Mouse (Mus musculus) erythroblast, embryonic 14.5 days (primary cell): ENCODE data around the gene Hhex. TPM values are rescaled to one million over a fixed set of nuclear protein-coding genes. Genes with fewer than 3 reads are reported as not detected.

Experiments
- H3K27me3 ChIP-seq: 2 replicates; pipeline ENCODE4 v1.6.1; 2012; ENCODE audit warnings: inconsistent platforms; ENCODE audit not compliant: control insufficient read depth
- H3K36me3 ChIP-seq: 2 replicates; pipeline ENCODE4 v1.6.1; 2012; ENCODE audit warnings: mild to moderate bottlenecking, inconsistent platforms; ENCODE audit not compliant: control insufficient read depth
- H3K4me1 ChIP-seq: 2 replicates; pipeline ENCODE4 v1.6.1; 2012; ENCODE audit warnings: inconsistent platforms; ENCODE audit not compliant: control insufficient read depth
- H3K4me3 ChIP-seq: replicated peaks from 2 replicates; pipeline ENCODE3; 2012; ENCODE audit warnings: moderate library complexity, mild to moderate bottlenecking, inconsistent platforms
- H3K9me3 ChIP-seq: 2 replicates; pipeline ENCODE4 v1.6.1; 2012; ENCODE audit warnings: low read length, inconsistent platforms, mixed read lengths; ENCODE audit not compliant: control insufficient read depth
- GATA1 ChIP-seq: IDR thresholded peaks from 2 replicates; pipeline ENCODE4 v1.6.1; 2012; ENCODE audit warnings: low read length, inconsistent platforms, mixed read lengths
- TAL1 ChIP-seq: IDR thresholded peaks from 3 replicates; pipeline ENCODE4 v1.6.1; 2012; ENCODE audit warnings: low read length, inconsistent platforms, mixed read lengths
- polyA plus RNA-seq: library from polyadenylated mRNA; stranded (reverse); fragments of >175 nt; gene quantifications from 2 replicates; pipeline ENCODE4 v1.2.3, GENCODE M21; 2012

The Hhex gene
- polyA plus RNA-seq, 1 experiment: 0.22 TPM

- Histone ChIP-seq H3K9me3 (peaks cover 13% of the 10 kb centered on the region; the same call in 1 of the 2 replicates), H3K4me3 (no peak overlapping the region), H3K4me1 (peaks cover 19% of the 10 kb centered on the region), H3K36me3 (no peaks in the 10 kb centered on the region), H3K27me3 (peaks cover 91% of the 10 kb centered on the region)
- TF ChIP-seq TAL1 (no peak), GATA1 (no peak)
These were observed 1.6 kb upstream of the Hhex start for GRCm38 (mm10) chr19:37432868-37433570.

- no peaks in the 10 kb centered on the region for H3K36me3 ChIP-seq
- peaks cover 19% of the 10 kb centered on the region for H3K4me1 ChIP-seq
- H3K9me3 ChIP-seq: peaks cover 13% of the 10 kb centered on the region; the same call in 1 of the 2 replicates
- H3K27me3 ChIP-seq: peaks cover 85% of the 10 kb centered on the region
- peak overlapping the region; percentile 63 for H3K4me3 ChIP-seq
- TF ChIP-seq TAL1 (no peak), GATA1 (no peak)
These were observed 731 bp upstream of the Hhex start for GRCm38 (mm10) chr19:37433895-37434262.

DNA sequence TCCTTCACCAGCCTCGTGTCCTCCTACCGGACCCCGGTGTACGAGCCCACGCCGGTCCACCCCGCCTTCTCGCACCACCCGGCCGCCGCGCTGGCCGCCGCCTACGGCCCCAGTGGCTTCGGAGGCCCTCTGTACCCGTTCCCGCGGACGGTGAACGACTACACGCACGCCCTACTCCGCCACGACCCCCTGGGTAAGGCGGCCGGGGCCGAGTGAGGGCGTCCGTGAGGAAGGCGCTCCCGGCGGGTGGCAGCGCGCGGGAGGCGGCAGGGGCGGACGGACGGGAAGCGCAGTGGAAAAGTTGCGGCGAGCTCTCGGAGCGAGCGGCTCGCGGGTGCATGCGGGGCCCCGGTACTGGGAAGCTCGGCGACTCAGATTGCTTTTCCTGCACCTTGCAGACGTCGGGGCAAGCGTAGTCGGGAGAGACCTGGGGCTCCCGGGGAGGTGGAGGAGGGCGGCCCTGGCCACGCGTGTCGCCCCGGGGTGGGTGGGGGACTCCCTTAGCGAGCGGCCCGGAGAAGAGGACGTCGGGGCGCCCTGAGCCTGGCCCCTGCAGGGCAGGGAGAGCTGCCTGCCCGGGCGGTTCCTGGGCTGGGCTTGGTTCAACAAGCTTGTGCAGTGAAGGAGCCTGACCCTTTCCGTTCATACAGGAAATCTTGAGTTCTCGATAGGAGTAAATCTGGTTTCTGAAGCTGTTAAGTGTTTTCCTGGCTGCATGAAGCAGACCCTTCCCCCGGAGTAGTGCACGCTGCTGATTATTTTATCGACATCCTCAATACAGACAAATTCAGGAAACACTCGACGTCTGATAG, 637 bp downstream of the Hhex start:
- Histone ChIP-seq H3K36me3 (no peaks in the 10 kb centered on the region), H3K4me1 (peaks cover 19% of the 10 kb centered on the region), H3K4me3 (peak overlapping the region; percentile 63), H3K9me3 (peaks cover 13% of the 10 kb centered on the region; the same call in 1 of the 2 replicates), H3K27me3 (peaks cover 80% of the 10 kb centered on the region)
- TF ChIP-seq GATA1: no peak
- no peak for TF ChIP-seq TAL1

- Histone ChIP-seq H3K36me3 (no peaks in the 10 kb centered on the region), H3K4me3 (peak overlapping the region; percentile 63), H3K27me3 (peaks cover 74% of the 10 kb centered on the region), H3K4me1 (peaks cover 19% of the 10 kb centered on the region), H3K9me3 (peaks cover 13% of the 10 kb centered on the region; the same call in 1 of the 2 replicates)
- TF ChIP-seq GATA1: no peak
- no peak for TF ChIP-seq TAL1
These were observed 1.2 kb downstream of the Hhex start for GRCm38 (mm10) chr19:37435853-37436174.

DNA sequence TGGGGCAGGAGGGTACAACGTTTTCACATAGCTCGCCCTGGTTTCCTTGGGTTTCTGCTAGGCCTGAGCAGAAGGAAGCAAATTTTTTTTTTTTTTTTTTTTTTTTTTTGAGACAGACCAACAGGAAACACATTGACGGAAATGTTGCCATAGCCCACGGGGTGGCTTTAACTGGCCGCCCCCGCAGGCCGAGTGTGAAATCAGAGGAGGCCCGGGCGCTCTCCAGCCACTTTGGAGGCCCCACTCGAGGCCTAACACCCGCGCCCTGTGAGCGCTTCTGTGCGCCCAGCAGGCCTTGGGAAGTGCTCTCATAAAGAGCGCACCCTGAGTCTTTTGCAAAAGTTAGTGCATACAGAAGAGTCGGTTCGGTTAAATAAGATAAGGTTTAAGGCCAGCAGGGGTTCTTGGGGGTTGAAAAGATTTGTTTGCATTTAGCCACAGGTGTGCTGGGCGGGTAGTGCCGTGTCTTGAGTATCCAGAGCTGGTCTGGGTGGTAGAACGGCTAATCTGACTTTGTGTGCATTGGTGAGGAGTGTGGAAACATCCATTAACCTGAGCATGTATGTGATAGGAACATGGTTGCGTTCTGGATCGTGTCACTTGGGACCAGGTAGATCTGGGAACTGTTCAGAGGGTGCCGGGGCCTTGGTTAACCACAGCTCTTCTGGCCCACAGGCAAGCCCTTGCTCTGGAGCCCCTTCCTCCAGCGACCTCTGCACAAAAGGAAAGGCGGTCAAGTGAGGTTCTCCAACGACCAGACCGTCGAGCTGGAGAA, 2.1 kb downstream of the Hhex start:
- peaks cover 19% of the 10 kb centered on the region for H3K4me1 ChIP-seq
- no peak overlapping the region for H3K4me3 ChIP-seq
- TF ChIP-seq GATA1 (no peak), TAL1 (no peak)
- H3K36me3 ChIP-seq: no peaks in the 10 kb centered on the region
- peaks cover 13% of the 10 kb centered on the region; the same call in 1 of the 2 replicates for H3K9me3 ChIP-seq
- H3K27me3 ChIP-seq: peaks cover 65% of the 10 kb centered on the region

GRCm38 (mm10) chr19:37437289-37437606, 2.6 kb downstream of the Hhex start:
- no peak for TF ChIP-seq GATA1
- TF ChIP-seq TAL1: no peak
- H3K36me3 ChIP-seq: no peaks in the 10 kb centered on the region
- H3K4me3 ChIP-seq: no peak overlapping the region
- H3K27me3 ChIP-seq: peaks cover 60% of the 10 kb centered on the region
- H3K4me1 ChIP-seq: peaks cover 19% of the 10 kb centered on the region
- peaks cover 13% of the 10 kb centered on the region; the same call in 1 of the 2 replicates for H3K9me3 ChIP-seq

GRCm38 (mm10) chr19:37440181-37440580, 5.6 kb downstream of the Hhex start:
- Histone ChIP-seq H3K4me3 (no peak overlapping the region), H3K36me3 (no peaks in the 10 kb centered on the region), H3K4me1 (peaks cover 9% of the 10 kb centered on the region), H3K9me3 (peaks cover 2% of the 10 kb centered on the region; the same call in 1 of the 2 replicates), H3K27me3 (peaks cover 30% of the 10 kb centered on the region)
- no peak for TF ChIP-seq TAL1
- no peak for TF ChIP-seq GATA1

- Histone ChIP-seq H3K4me1 (peaks cover 3% of the 10 kb centered on the region), H3K27me3 (peaks cover 23% of the 10 kb centered on the region), H3K4me3 (no peak overlapping the region), H3K9me3 (peaks cover 2% of the 10 kb centered on the region; the same call in 1 of the 2 replicates), H3K36me3 (no peaks in the 10 kb centered on the region)
- no peak for TF ChIP-seq TAL1
- TF ChIP-seq GATA1: no peak
These were observed 6.3 kb downstream of the Hhex start for GRCm38 (mm10) chr19:37440708-37441475.
